Mouse (Mus musculus): ENCODE measurements around the gene Cacng6. TPM values are rescaled to one million over a fixed set of nuclear protein-coding genes. Genes with fewer than 3 reads are reported as not detected.

The Cacng6 gene
- polyA plus RNA-seq, 1 experiment: 15.0 TPM

DNA sequence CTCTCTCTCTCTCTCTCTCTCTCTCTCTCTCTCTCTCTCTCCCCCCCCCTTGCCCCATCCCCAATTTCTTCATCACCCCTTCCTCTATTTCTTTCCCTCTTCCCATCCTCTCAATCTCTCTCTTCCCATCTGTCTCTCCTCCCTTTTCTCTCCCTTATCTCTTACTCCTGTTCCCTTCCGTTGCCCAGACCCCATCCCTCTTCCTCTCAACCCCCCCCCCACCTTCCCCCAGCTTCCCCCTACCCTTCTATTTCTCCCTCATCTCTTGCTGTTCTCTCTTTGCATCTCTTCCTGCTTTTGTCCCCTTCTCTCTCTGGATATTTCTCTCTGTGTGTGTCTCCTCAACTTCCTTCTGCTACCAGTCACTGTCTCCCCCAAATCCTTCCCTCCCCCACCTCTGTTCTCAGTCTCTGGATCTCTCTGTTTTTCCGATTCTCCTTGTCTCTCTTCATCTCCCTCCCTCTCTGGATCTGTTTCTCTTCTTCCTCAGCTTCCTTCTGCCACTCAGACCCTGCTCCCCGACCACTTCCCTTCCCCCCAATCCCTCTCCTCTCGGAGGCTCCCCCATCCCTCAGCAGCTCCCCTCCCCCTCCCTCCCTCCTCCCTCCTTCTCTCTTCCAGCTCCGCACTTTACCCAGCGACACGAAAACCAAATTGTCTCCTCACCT lies 33.4 kb upstream of the Cacng6 start, which contains the start of gene Cacng8:
TSS of gene Cacng8 (plus strand) at position 271 of the 668 bp plus-strand sequence.
- Histone ChIP-seq H3ac (ENCODE audit: control insufficient read depth, insufficient read length) (no peak within 1 kb of the TSS), H3K27me3 (ENCODE audit: control insufficient read depth, insufficient read depth, insufficient read length) (no peaks in the 10 kb centered on the region), H3K4me2 (ENCODE audit: low read depth) (no peak within 1 kb of the TSS), H3K79me2 (ENCODE audit: control insufficient read depth, insufficient read depth) (no peaks in the 10 kb centered on the region), H3K4me3 (no peak within 1 kb of the TSS), H3K36me3 (ENCODE audit: control insufficient read depth, insufficient read depth) (no peaks in the 10 kb centered on the region)
- TF ChIP-seq MYOG (IDR thresholded peaks at IDR 0.05; ENCODE audit: control insufficient read depth in 1 of 3, insufficient read depth in 1 of 3, insufficient read length in 2 of 3, low read depth in 2 of 3): no peak
- no peak for TF ChIP-seq POLR2A (IDR thresholded peaks at IDR 0.05; ENCODE audit: insufficient read length, low read depth)
- no peak for TF ChIP-seq CEBPB (IDR thresholded peaks at IDR 0.05; ENCODE audit: insufficient read depth, poor library complexity, severe bottlenecking)
- TF ChIP-seq E2F4 (IDR thresholded peaks at IDR 0.05; ENCODE audit: insufficient read depth): no peak
- no peak for TF ChIP-seq SRF (IDR thresholded peaks at IDR 0.05; ENCODE audit: control insufficient read depth, insufficient read length, low read depth)
- TF ChIP-seq TCF3 (IDR thresholded peaks at IDR 0.05; ENCODE audit: insufficient read length, low read depth): no peak
- TF ChIP-seq USF1 (IDR thresholded peaks at IDR 0.05; ENCODE audit: low read depth): no peak
- no peak for TF ChIP-seq TCF12 (IDR thresholded peaks at IDR 0.05; ENCODE audit: insufficient read depth, poor library complexity, severe bottlenecking)
- no peak for TF ChIP-seq MAX (IDR thresholded peaks at IDR 0.05; ENCODE audit: low read depth)
- no peak for TF ChIP-seq REST (IDR thresholded peaks at IDR 0.05; ENCODE audit: insufficient read depth, insufficient read length)
- TF ChIP-seq POLR2AphosphoS2 (IDR thresholded peaks at IDR 0.05; ENCODE audit: insufficient read length, low read depth): no peak
- no peak for TF ChIP-seq MYOD1 (IDR thresholded peaks at IDR 0.05; ENCODE audit: control insufficient read depth in 1 of 3, insufficient read length in 2 of 3, low read depth in 2 of 3)

DNA sequence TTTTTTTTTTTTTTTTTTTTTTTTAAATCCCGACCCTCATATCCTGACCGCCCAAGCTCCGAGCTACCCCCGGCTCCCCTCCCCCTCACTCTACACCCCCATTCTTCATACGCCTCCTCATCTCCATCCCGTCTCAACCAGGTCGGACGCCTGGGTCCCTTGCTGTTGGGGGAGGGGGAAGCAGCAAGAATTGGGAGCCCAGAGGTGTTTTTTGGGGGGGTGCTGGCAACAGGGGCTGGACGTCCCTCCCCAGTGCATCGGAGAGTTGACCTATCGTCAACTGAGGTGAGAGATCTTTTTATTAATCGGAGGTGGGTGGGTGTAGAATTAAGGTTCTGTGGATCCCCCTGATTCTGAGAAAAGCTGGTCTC lies 32.9 kb upstream of the Cacng6 start:
- no peak overlapping the region for H3ac ChIP-seq (ENCODE audit: control insufficient read depth, insufficient read length)
- H3K4me2 ChIP-seq (ENCODE audit: low read depth): no peak overlapping the region
- H3K36me3 ChIP-seq (ENCODE audit: control insufficient read depth, insufficient read depth): no peaks in the 10 kb centered on the region
- TF ChIP-seq MYOG (IDR thresholded peaks at IDR 0.05; ENCODE audit: control insufficient read depth in 1 of 3, insufficient read depth in 1 of 3, insufficient read length in 2 of 3, low read depth in 2 of 3) (no peak), E2F4 (IDR thresholded peaks at IDR 0.05; ENCODE audit: insufficient read depth) (no peak), SRF (IDR thresholded peaks at IDR 0.05; ENCODE audit: control insufficient read depth, insufficient read length, low read depth) (no peak), TCF12 (IDR thresholded peaks at IDR 0.05; ENCODE audit: insufficient read depth, poor library complexity, severe bottlenecking) (no peak), USF1 (IDR thresholded peaks at IDR 0.05; ENCODE audit: low read depth) (no peak), MAX (IDR thresholded peaks at IDR 0.05; ENCODE audit: low read depth) (no peak), POLR2A (IDR thresholded peaks at IDR 0.05; ENCODE audit: insufficient read length, low read depth) (no peak), TCF3 (IDR thresholded peaks at IDR 0.05; ENCODE audit: insufficient read length, low read depth) (no peak), CEBPB (IDR thresholded peaks at IDR 0.05; ENCODE audit: insufficient read depth, poor library complexity, severe bottlenecking) (no peak), MYOD1 (IDR thresholded peaks at IDR 0.05; ENCODE audit: control insufficient read depth in 1 of 3, insufficient read length in 2 of 3, low read depth in 2 of 3) (no peak), POLR2AphosphoS2 (IDR thresholded peaks at IDR 0.05; ENCODE audit: insufficient read length, low read depth) (no peak), REST (IDR thresholded peaks at IDR 0.05; ENCODE audit: insufficient read depth, insufficient read length) (no peak)
- no peaks in the 10 kb centered on the region for H3K27me3 ChIP-seq (ENCODE audit: control insufficient read depth, insufficient read depth, insufficient read length)
- H3K4me3 ChIP-seq: no peak overlapping the region
- no peaks in the 10 kb centered on the region for H3K79me2 ChIP-seq (ENCODE audit: control insufficient read depth, insufficient read depth)

GRCm38 (mm10) chr7:3391809-3392208 lies 32.2 kb upstream of the Cacng6 start:
- H3K79me2 ChIP-seq (ENCODE audit: control insufficient read depth, insufficient read depth): no peaks in the 10 kb centered on the region
- H3K4me2 ChIP-seq (ENCODE audit: low read depth): no peak overlapping the region
- H3K4me3 ChIP-seq: no peak overlapping the region
- TF ChIP-seq REST (IDR thresholded peaks at IDR 0.05; ENCODE audit: insufficient read depth, insufficient read length) (no peak), CEBPB (IDR thresholded peaks at IDR 0.05; ENCODE audit: insufficient read depth, poor library complexity, severe bottlenecking) (no peak), MYOD1 (IDR thresholded peaks at IDR 0.05; ENCODE audit: control insufficient read depth in 1 of 3, insufficient read length in 2 of 3, low read depth in 2 of 3) (no peak), SRF (IDR thresholded peaks at IDR 0.05; ENCODE audit: control insufficient read depth, insufficient read length, low read depth) (no peak), MYOG (IDR thresholded peaks at IDR 0.05; ENCODE audit: control insufficient read depth in 1 of 3, insufficient read depth in 1 of 3, insufficient read length in 2 of 3, low read depth in 2 of 3) (no peak), MAX (IDR thresholded peaks at IDR 0.05; ENCODE audit: low read depth) (no peak), TCF3 (IDR thresholded peaks at IDR 0.05; ENCODE audit: insufficient read length, low read depth) (no peak), POLR2A (IDR thresholded peaks at IDR 0.05; ENCODE audit: insufficient read length, low read depth) (no peak), USF1 (IDR thresholded peaks at IDR 0.05; ENCODE audit: low read depth) (no peak), POLR2AphosphoS2 (IDR thresholded peaks at IDR 0.05; ENCODE audit: insufficient read length, low read depth) (no peak), E2F4 (IDR thresholded peaks at IDR 0.05; ENCODE audit: insufficient read depth) (no peak), TCF12 (IDR thresholded peaks at IDR 0.05; ENCODE audit: insufficient read depth, poor library complexity, severe bottlenecking) (no peak)
- no peaks in the 10 kb centered on the region for H3K36me3 ChIP-seq (ENCODE audit: control insufficient read depth, insufficient read depth)
- H3K27me3 ChIP-seq (ENCODE audit: control insufficient read depth, insufficient read depth, insufficient read length): no peaks in the 10 kb centered on the region
- no peak overlapping the region for H3ac ChIP-seq (ENCODE audit: control insufficient read depth, insufficient read length)

DNA sequence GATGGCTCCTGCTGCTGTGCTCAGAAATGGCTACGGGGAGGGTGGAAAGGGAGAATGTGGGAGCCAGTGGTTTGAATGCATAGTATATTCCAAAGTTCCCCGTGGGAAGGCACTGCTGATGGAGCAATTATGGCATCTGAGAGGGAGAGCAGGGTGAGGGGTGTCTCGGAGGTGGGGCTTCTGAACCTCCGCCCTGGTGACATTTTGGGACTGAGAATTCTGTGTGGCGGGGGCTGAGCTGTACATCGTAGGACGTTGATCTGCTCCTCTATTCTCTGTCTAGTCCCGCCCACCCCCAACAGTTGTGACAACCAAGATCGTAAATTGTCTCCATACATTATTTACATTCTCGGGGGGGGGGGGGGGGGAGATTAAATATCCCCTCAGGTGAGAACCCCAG lies 26.6 kb upstream of the Cacng6 start:
- no peaks in the 10 kb centered on the region for H3K36me3 ChIP-seq (ENCODE audit: control insufficient read depth, insufficient read depth)
- no peaks in the 10 kb centered on the region for H3K27me3 ChIP-seq (ENCODE audit: control insufficient read depth, insufficient read depth, insufficient read length)
- no peak overlapping the region for H3ac ChIP-seq (ENCODE audit: control insufficient read depth, insufficient read length)
- H3K4me2 ChIP-seq (ENCODE audit: low read depth): no peak overlapping the region
- no peak for TF ChIP-seq POLR2AphosphoS2 (IDR thresholded peaks at IDR 0.05; ENCODE audit: insufficient read length, low read depth)
- TF ChIP-seq TCF12 (IDR thresholded peaks at IDR 0.05; ENCODE audit: insufficient read depth, poor library complexity, severe bottlenecking): no peak
- no peak for TF ChIP-seq POLR2A (IDR thresholded peaks at IDR 0.05; ENCODE audit: insufficient read length, low read depth)
- TF ChIP-seq MYOG (IDR thresholded peaks at IDR 0.05; ENCODE audit: control insufficient read depth in 1 of 3, insufficient read depth in 1 of 3, insufficient read length in 2 of 3, low read depth in 2 of 3): no peak
- TF ChIP-seq CEBPB (IDR thresholded peaks at IDR 0.05; ENCODE audit: insufficient read depth, poor library complexity, severe bottlenecking): no peak
- no peak for TF ChIP-seq USF1 (IDR thresholded peaks at IDR 0.05; ENCODE audit: low read depth)
- TF ChIP-seq TCF3 (IDR thresholded peaks at IDR 0.05; ENCODE audit: insufficient read length, low read depth): no peak
- no peak for TF ChIP-seq MYOD1 (IDR thresholded peaks at IDR 0.05; ENCODE audit: control insufficient read depth in 1 of 3, insufficient read length in 2 of 3, low read depth in 2 of 3)
- no peak for TF ChIP-seq MAX (IDR thresholded peaks at IDR 0.05; ENCODE audit: low read depth)
- no peak for TF ChIP-seq E2F4 (IDR thresholded peaks at IDR 0.05; ENCODE audit: insufficient read depth)
- TF ChIP-seq SRF (IDR thresholded peaks at IDR 0.05; ENCODE audit: control insufficient read depth, insufficient read length, low read depth): no peak
- TF ChIP-seq REST (IDR thresholded peaks at IDR 0.05; ENCODE audit: insufficient read depth, insufficient read length): no peak
- H3K79me2 ChIP-seq (ENCODE audit: control insufficient read depth, insufficient read depth): no peaks in the 10 kb centered on the region
- H3K4me3 ChIP-seq: no peak overlapping the region

All from myocyte (in vitro differentiated cells).